Mouse (Mus musculus): ENCODE measurements at regions not wholly inside any gene's neighbourhood (a gene's known extent, or its start where the extent isn't known, plus 50 kb on each side); places are given as distances from the start of the nearest gene placed in this dataset.

DNA sequence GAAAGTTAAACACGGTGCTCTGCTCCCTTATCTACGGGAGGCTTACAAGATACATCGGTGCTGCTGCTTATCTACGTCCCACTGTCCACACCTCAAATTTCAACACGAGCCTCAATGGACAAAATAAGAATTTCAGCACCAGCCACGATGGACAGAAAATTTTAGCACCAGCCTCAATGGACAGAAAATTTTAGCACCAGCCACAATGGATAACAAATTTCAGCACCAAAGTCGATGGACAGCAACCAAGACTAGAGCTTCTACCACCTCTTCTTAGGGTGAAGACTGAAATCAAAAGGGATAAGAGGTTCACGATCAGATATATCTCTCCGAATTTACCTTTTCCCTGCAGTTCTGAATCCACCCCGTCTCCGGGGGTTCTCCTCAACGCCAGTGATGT is 387.7 kb upstream of the Brinp3 start:
- in situ Hi-C loops (cut with MboI; ENCODE audit: low sequenced_read_pairs in 2 of 2, unreplicated experiment in 2 of 2), result no loop called here
- Histone ChIP-seq H3K36me3 (ENCODE audit: control insufficient read depth, insufficient read depth, low read length, poor library complexity, severe bottlenecking) (no peaks in the 10 kb centered on the region), H3K4me1 (ENCODE audit: control insufficient read depth in 2 of 2, insufficient read depth in 2 of 2, low read length in 2 of 2, poor library complexity in 1 of 2) (no peaks in the 10 kb centered on the region), H3K4me3 (ENCODE audit: insufficient read depth in 1 of 2, low read depth in 1 of 2, low read length in 2 of 2, poor library complexity in 1 of 2, severe bottlenecking in 1 of 2) (no peak overlapping the region), H3K9ac (ENCODE audit: insufficient read depth, low read depth, low read length, poor library complexity, severe bottlenecking) (no peak overlapping the region), H3K9me3 (ENCODE audit: control insufficient read depth, insufficient read depth, low read depth, low read length) (no peaks in the 10 kb centered on the region), H3K27ac (ENCODE audit: insufficient read depth, low read depth, low read length, poor library complexity, severe bottlenecking) (no peak overlapping the region)
- DNase-seq (ENCODE audit: low read depth, low spot score), result peak; percentile 40
- TF ChIP-seq HCFC1 (IDR thresholded peaks at IDR 0.05; ENCODE audit: borderline replicate concordance, insufficient read depth, low read length) (no peak), ZC3H11A (IDR thresholded peaks at IDR 0.05; ENCODE audit: borderline replicate concordance, low read depth, low read length) (no peak), ZNF384 (IDR thresholded peaks at IDR 0.05; ENCODE audit: low read depth, low read length) (no peak), CHD2 (IDR thresholded peaks at IDR 0.05; ENCODE audit: low read depth, low read length) (no peak), MAFK (IDR thresholded peaks at IDR 0.05; ENCODE audit: insufficient read depth, low read depth, low read length) (no peak)

Measured in ES-E14 (cell line).